Mouse (Mus musculus) C2C12 (cell line): ENCODE results near the gene Pard6a. TPM values are rescaled to one million over a fixed set of nuclear protein-coding genes. Genes with fewer than 3 reads are reported as not detected.

ENCODE experiments used
- H3K27me3 ChIP-seq: one replicate; pipeline ENCODE4 v1.6.1; 2011; ENCODE audit not compliant: control insufficient read depth, insufficient read depth, insufficient read length
- H3K36me3 ChIP-seq: one replicate; pipeline ENCODE4 v1.6.1; 2011; ENCODE audit not compliant: control insufficient read depth, insufficient read depth
- H3K4me3 ChIP-seq: one replicate; pipeline ENCODE4 v1.5.1; 2011; ENCODE audit warnings: mild to moderate bottlenecking, control low read depth; ENCODE audit not compliant: poor library complexity, insufficient read depth, severe bottlenecking
- H3K79me2 ChIP-seq: one replicate; pipeline ENCODE4 v1.6.1; 2011; ENCODE audit not compliant: control insufficient read depth, insufficient read depth
- H3K79me3 ChIP-seq: one replicate; pipeline ENCODE4 v1.6.1; 2011; ENCODE audit warnings: low read depth, control low read depth
- H3ac ChIP-seq: one replicate; pipeline ENCODE3; 2011; ENCODE audit warnings: low read depth; ENCODE audit not compliant: control insufficient read depth, insufficient read length
- CEBPB ChIP-seq: IDR thresholded peaks from one replicate; pipeline ENCODE4 v1.6.1; 2011; ENCODE audit warnings: low read depth, mild to moderate bottlenecking, control low read depth, moderate library complexity
- CTCF ChIP-seq: IDR thresholded peaks from one replicate; pipeline ENCODE4 v1.5.1; 2011; ENCODE audit not compliant: control insufficient read depth, insufficient read depth, insufficient read length
- FOSL1 ChIP-seq: IDR thresholded peaks from one replicate; pipeline ENCODE4 v1.8.0; 2011; ENCODE audit warnings: mild to moderate bottlenecking, low read length; ENCODE audit not compliant: poor library complexity, insufficient read depth, severe bottlenecking
- MAX ChIP-seq: IDR thresholded peaks from one replicate; pipeline ENCODE4 v1.6.1; 2011; ENCODE audit warnings: mild to moderate bottlenecking, control low read depth
- MYOD1 ChIP-seq: IDR thresholded peaks from one replicate; pipeline ENCODE4 v1.6.1; 2011; ENCODE audit warnings: low read depth; ENCODE audit not compliant: control insufficient read depth, insufficient read length
- MYOG ChIP-seq: IDR thresholded peaks from one replicate; pipeline ENCODE4 v1.6.1; 2011; ENCODE audit not compliant: control insufficient read depth, insufficient read length; ENCODE audit errors: extremely low read depth
- USF1 ChIP-seq: IDR thresholded peaks from one replicate; pipeline ENCODE4 v1.6.1; 2011; ENCODE audit warnings: low read depth, mild to moderate bottlenecking, control low read depth, moderate library complexity
- long read RNA-seq, 2 experiments: library from polyadenylated mRNA; unstranded; transcript quantifications; one replicate each; pipeline ENCODE4 v2.0.0; 2019 to 2020
- polyA plus RNA-seq: library from polyadenylated mRNA; unstranded; fragments of >200 nt; fragmentation: generic; extraction: Trizol; gene quantifications from one replicate; pipeline ENCODE4 v1.2.1, GENCODE M21; 2012; ENCODE audit warnings: missing spikeins

The Pard6a gene
- 16.4 TPM for polyA plus RNA-seq
- long read RNA-seq, experiment 1, partial matches to known transcripts, result 1 of 16 reads
- long read RNA-seq, experiment 1, other reads (novel, unspliced or antisense), result 5 of 16 reads
- long read RNA-seq, experiment 2, partial matches to known transcripts, result 1 of 15 reads
- long read RNA-seq, experiment 2, other reads (novel, unspliced or antisense), result 5 of 15 reads

DNA sequence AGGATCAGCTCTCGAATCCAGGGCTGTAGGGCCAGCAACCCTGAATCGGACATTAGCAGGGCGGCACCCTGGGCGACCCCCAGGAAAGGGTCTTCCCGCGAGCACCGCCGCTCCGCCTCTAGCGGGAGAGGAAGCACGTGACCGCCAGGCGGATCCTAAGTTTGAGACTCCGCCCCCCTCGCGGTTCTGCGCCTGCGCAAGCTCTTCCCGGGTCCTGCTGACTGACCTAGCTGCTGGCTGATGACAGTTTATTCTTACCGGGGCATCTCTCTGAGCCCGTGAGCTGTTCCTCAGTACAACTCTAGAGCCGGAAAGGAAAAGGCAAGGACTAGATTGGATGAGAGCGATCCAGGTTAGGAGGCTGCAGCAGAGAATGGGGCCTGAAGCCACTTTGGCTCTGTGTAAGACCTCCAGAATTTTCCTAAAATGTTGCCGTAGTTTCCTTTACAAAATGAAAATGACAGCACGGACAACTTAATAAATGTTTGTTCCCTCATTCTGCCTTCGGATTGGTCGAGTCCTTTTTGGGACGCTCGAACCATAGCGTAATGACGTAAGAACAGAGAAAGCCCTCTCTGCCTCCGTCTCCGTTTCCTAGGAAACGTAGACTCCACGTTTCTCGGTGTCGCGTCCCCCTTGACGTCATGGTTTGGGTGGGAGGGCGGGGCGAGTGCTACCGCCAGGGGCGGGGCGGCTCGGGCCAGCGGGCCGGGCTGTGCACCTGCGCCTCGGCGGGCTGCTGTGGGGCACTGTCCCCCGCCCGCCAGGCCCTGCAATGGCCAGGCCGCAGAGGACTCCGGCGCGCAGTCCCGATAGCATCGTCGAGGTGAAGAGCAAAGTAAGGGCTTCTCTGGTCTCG, at the start of gene Pard6a, which contains the start of gene Acd:
Pard6a (plus strand) TSS at position 183 of the 859 bp plus-strand sequence.
Acd (minus strand) TSS at position 137 of the 859 bp plus-strand sequence.
- Histone ChIP-seq H3K36me3 (peaks cover 8% of the 10 kb centered on the region), H3ac (peak within 1 kb of the TSS; percentile 91), H3K4me3 (peak within 1 kb of the TSS; percentile 79), H3K27me3 (no peaks in the 10 kb centered on the region), H3K79me3 (peaks cover 2% of the 10 kb centered on the region), H3K79me2 (peaks cover 14% of the 10 kb centered on the region)
- TF ChIP-seq FOSL1 (no peak), USF1 (peak; percentile 95)

DNA sequence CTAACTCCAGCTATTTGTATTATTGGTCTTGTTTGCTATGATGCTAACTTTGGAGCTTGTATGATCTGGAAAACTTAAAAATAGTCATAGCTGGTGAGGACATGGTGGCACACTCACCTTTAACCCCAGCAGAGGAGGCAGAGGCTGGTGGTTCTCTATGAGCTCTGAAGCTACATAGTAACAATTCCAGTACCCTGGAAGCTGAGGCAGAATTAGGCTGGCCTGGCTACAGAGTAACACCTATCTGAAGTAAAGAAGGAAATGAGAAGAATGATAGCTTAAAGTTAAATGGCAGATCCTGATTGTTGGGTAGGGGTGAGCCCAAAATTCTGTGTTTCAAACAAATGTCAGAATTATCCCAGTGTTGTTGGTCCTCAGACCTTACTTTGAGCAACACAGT, 43.3 kb upstream of the Pard6a start:
- TF ChIP-seq USF1 (no peak), CEBPB (no peak), MYOD1 (no peak), MAX (no peak), CTCF (no peak), FOSL1 (no peak), MYOG (no peak)

GRCm38 (mm10) chr8:105661167-105661566, 39.8 kb upstream of the Pard6a start:
- no peak for TF ChIP-seq MAX
- TF ChIP-seq FOSL1, result no peak
- no peak for TF ChIP-seq MYOG
- no peak for TF ChIP-seq MYOD1
- no peak for TF ChIP-seq CEBPB
- no peak for TF ChIP-seq CTCF
- no peak for TF ChIP-seq USF1
- H3K79me3 ChIP-seq, result peaks cover 59% of the 10 kb centered on the region
- no peak overlapping the region for H3K4me3 ChIP-seq
- H3ac ChIP-seq, result no peak overlapping the region
- peaks cover 82% of the 10 kb centered on the region for H3K79me2 ChIP-seq
- no peaks in the 10 kb centered on the region for H3K27me3 ChIP-seq
- H3K36me3 ChIP-seq, result peaks cover 33% of the 10 kb centered on the region

More for the DNA sequence above, 43.3 kb upstream of the Pard6a start:
- Histone ChIP-seq H3K4me3 (no peak overlapping the region), H3K36me3 (peaks cover 16% of the 10 kb centered on the region), H3K27me3 (no peaks in the 10 kb centered on the region), H3K79me2 (peaks cover 100% of the 10 kb centered on the region), H3ac (no peak overlapping the region), H3K79me3 (peaks cover 84% of the 10 kb centered on the region)

DNA sequence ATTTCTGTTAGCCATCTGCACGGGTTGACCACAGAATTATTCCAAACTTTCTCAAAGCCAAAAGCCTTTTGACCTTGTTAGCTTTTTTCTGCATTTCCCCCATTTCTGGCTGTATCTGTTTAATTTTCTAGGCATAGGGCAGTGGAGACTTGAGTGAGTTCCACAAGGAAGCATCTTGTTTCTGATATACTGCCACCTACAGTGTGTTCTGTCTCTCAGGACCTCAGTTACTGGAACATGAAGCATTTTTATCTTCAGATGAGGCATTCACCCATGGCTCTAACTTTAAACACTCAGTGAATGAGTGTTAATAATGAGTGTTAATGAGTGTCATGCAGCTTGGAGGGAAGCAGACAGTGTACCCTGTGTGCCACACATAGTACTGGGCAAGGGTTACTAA, 23.1 kb upstream of the Pard6a start:
- no peaks in the 10 kb centered on the region for H3K27me3 ChIP-seq
- no peak overlapping the region for H3ac ChIP-seq
- H3K79me2 ChIP-seq, result no peaks in the 10 kb centered on the region
- H3K79me3 ChIP-seq, result no peaks in the 10 kb centered on the region
- H3K4me3 ChIP-seq, result no peak overlapping the region
- TF ChIP-seq USF1 (no peak), CEBPB (no peak), MYOG (no peak), MYOD1 (no peak), FOSL1 (no peak), CTCF (no peak), MAX (no peak)
- peaks cover 89% of the 10 kb centered on the region for H3K36me3 ChIP-seq

DNA sequence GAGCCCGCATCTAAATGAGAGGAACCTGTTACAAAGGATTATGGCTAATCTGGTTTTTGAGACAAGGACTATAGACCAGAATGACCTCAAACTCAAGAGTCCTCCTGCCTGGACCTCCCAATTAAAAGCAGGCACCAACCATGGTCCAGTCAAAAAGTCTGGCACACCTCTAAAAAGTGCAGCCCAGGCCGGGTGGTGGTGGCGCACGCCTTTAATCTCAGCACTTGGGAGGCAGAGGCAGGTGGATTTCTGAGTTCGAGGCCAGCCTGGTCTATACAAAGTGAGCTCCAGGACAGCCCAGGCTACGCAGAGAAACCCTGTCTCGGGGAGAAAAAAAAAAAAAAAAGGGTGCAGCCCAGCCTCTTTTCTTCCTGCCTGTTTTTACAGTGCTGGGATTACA, 15.6 kb upstream of the Pard6a start:
- no peaks in the 10 kb centered on the region for H3K79me2 ChIP-seq
- no peak overlapping the region for H3ac ChIP-seq
- TF ChIP-seq MYOD1 (no peak), FOSL1 (no peak), USF1 (no peak), MAX (no peak), CEBPB (no peak), CTCF (no peak), MYOG (no peak)
- H3K79me3 ChIP-seq, result no peaks in the 10 kb centered on the region
- no peaks in the 10 kb centered on the region for H3K27me3 ChIP-seq
- peaks cover 42% of the 10 kb centered on the region for H3K36me3 ChIP-seq
- H3K4me3 ChIP-seq, result no peak overlapping the region
